Mouse (Mus musculus) testis, postnatal 14 days (tissue): ENCODE results near the gene Slc43a1.

Source experiments
- DNase-seq: peaks from one replicate; pipeline ENCODE4 v3.0.0; 2021; ENCODE audit warnings: low spot score

The Slc43a1 gene

DNA sequence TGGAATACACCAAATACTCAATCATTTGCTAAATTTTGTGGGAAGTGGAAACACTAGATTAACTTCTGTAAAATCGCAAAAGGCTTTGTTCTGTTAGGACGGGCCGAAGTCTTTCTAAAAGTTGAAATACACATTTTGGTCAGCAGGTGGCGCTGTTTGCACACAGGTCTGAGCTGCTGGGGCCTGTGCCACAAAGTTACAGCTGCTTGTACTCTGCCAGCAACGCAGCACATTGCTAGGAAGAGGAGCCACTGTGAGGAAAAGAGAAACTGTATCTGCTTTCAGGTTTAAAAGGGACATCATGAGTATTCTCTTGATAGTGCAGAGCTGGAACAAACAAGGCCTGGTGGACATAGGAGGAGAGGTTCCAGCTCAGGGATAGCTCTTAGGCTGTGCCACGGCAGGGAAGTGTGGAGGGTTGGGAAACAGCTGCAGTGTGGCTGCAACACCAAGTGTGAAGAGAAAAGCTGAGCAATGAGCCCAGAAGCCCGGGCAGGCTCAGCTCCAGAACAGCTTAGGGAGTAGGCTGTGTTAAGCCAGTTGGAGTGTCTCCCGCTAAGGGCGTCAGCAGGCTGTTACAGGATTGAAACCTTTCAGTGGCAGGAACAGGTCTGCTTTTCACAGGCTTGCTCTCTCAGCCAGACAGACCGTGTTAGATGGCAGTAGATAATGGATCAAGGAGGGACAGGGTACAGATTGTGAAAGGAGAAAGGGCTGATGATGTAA is 6.8 kb upstream of the Slc43a1 start:
- DNase-seq: peak; percentile 84

- DNase-seq: no peak
These were observed 1.5 kb upstream of the Slc43a1 start for GRCm38 (mm10) chr2:84837107-84837506.

DNA sequence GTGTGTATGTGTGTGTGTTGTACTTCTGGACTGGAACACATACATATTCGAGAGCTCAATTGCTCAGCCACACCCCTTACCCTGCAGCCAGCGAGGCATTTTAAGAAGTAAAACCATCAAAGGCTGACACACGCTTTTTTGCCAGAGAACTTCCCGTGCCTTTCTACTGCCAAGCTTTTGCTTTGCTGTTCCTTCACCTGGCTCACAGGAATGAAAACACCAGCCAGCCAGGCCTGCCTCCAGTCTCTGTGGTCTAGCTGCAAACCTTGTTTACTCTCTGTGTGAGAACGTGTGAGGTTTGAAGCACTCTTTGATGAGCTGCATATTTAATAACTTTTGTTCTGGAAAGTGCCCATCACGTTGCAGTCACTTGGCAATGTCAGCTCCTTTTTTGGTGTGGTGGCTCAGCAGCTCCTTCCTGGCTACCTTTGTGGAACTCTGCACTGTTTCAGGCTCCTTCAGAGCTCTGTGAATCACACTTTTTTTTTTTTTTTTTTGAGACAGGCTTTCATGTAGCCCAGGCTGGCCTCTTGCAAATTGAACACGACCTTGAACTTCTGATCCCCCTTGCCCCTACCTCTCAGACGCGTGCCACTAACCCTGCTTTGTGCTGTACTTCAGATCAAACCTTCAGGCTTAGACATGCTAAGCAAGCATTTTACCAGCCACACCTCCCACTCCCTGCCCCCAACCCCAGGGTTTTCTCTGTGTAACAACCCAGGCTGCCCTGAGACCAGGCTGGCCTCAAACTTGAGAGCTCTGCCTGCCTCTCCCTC is 645 bp upstream of the Slc43a1 start:
- no peak for DNase-seq

GRCm38 (mm10) chr2:84838993-84839980 is 637 bp downstream of the Slc43a1 start:
- no peak for DNase-seq

DNA sequence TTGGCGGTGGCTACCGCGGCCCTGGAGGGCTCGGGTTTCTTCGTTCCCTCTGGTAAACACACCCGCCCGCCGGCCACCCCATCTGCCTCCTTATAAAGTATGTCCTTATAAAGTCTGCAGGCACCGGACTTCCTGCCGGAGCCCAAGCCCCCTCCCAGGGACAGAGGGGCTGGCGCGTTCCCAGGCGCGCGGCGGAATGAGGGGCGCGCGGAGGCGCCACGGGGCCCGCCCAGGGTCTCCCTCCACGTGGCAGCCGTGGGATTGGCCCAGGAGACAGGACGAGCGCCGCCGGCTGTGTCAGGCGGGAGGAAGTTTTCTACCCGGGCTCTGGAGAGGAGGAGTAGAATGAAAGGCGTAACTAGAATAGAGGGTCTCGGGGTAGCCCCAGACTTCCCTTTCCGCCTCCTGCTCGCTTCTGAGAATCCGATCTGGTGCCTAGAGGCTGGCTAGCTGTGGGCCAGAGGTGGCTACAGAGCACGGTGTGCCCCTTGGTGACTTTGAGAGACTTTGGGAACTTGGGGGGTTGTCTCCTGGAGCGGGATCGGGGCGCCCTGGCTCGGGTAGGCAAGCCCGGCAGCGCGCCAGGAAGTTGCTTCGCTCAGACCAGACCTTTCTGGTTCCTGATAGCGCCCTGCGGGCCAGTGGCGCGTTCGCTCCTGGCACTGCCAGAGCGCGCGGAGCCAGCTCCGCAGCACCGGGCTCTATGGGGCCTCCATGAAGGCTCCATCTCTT is 1.5 kb downstream of the Slc43a1 start:
- peak; percentile 69 for DNase-seq

- DNase-seq: no peak
These were observed 2.3 kb downstream of the Slc43a1 start for GRCm38 (mm10) chr2:84840748-84841563.

GRCm38 (mm10) chr2:84841905-84842304 is 3.3 kb downstream of the Slc43a1 start:
- no peak for DNase-seq

DNA sequence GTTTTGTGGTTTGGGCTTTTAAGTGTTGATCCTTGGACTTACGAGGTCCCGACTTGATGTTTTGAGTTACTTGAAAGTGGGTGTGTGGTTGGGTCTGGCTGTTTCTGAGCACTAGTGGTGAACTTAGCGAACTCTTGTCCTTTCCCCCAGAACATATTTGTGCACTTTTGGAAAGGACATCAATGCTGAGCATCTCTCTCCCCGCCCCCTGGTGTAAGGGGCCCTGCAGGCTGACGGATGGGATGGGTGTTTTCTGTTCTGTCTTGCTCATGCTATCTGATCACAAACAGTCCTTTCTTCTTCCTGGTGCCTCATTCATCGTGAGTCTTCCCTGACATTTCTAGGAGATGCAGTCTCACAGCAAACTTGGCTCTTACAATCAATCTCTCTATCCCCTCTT is 5.0 kb downstream of the Slc43a1 start:
- no peak for DNase-seq

GRCm38 (mm10) chr2:84845226-84845625 is 6.6 kb downstream of the Slc43a1 start:
- DNase-seq: no peak

DNA sequence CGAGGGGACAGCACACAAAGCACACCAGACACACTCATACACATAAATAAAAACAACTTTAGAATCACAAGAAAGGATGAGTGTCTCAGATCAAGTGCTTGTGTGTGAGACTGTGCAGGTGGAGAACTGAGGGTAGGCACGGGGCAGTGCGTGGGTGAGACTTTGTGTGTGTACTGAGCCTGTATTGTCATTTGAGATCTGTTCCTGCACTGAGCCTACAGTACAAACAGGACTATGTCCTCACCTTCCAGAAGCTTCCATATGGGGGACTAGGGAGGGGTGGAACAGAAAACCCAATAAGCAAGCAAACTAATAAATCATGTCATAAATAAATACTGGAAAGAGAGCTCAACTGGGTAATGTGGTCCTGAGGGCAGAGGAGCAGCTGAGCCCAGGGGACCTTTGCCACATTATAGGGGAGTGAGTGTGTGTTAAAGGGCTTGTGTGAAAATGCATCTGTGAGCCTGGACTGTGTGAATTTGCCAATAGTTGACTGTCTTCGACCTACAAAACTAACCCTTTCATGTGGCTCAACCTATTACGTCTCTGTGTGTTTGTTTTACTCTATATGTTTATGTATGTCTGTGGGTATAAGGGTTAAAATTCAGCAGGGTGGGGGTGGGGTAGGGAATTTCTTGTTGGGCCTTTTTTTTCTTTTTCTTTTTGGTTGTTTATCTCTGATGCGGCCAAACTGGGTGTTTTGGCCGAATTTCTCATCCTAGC is 11.9 kb downstream of the Slc43a1 start:
- DNase-seq: no peak

DNA sequence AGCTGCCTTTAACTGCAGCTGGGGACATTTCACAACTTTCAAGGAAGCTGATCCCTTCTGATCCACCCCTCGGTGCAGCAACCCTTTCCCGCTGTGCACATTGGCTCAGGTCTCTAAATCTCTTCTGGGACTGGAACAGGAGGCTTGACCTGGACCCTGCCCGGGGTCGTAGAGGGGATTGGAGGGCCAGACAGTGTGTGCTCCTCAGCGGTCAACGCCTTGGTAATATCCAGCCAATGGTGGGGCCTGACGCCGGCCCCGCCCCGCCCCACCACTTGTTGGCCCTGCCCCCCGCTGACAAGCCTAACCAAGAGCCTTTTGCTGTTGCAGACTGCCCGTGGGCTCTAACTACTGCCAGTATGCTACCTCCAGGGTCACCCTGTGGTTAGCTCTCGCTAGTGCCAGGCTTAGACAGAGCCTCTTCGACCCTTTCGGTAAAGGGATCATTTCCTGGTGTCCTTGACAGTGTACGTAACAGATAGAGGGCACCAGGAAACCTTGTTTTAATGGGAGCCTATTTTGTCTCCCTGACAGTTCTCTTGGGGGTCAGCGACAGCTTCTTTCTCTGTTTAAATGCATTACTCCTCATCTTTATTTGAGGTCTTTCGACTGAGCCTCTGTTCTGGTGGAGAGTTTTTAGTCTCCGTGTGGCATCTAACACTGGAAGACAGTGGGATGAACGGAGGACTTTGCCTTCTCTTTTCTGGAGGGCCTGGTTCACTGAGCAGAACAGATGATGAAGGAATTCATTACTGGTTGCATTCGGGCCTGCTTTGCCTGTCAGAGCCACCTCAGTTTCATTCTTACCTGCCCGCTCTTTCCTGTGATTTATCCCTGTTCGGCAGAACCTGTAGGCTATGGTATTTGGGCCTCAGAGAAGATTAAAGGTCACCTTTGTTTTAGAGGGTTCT is 12.7 kb downstream of the Slc43a1 start:
- DNase-seq: peak; percentile 58

DNA sequence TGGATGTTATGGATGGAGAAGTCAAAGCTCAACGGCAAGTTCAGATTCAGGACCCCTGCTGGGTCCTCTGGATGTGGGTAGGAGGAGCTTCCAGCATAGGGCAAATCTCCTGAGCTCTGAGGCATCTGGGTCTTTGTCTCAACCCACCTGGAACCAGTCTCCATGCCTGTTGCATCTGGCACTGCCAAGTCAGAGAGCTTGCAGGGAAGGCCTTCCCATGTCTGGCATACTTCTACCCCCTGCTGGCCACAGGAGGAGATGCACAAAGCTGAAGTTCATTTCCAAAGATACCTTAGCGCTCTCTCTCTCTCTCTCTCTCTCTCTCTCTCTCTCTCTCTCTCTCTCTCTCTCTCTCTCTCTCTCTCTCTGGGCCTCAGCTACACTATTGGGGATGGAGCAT is 17.1 kb downstream of the Slc43a1 start:
- DNase-seq: no peak

- no peak for DNase-seq
These were observed 19.9 kb downstream of the Slc43a1 start for GRCm38 (mm10) chr2:84858551-84858950.

DNA sequence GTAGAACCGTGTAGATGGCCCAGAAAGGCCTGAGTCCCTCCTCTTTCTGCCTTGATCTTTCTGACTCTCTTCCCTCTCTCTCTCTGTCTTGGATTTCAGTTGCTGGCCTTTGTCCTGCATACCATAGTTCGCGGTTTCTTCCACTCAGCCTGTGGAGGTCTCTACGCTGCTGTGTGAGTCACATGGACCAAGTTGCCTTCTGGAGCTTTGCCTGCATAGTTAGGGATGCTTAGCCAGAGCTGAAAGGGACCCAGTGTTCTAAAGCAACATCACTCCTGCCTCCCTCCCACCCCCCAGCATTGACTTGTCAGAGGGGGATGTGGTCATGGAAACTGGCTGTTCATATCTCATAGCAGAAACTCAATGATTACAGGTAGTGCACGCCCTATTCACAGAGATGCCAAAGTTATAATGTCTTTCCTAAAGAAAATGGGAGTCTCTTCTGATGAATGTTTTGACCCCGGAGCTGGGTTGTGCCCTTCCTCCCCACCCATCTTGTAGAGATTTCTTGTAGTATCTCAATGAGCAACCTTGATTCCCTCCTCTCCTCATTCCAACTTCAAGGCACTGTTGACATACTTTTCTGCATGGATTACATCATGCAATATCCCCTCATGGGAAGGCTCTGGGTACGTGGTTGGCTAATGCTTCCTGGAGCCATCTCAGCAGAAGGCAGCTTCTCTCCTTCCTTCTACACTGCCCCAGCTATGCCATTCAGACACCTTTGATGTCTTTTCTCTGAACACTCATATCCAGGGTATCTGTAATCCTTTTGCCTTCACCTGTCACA is 21.5 kb downstream of the Slc43a1 start:
- no peak for DNase-seq

GRCm38 (mm10) chr2:84861430-84861829 is 22.8 kb downstream of the Slc43a1 start:
- no peak for DNase-seq

- no peak for DNase-seq
These were observed 23.6 kb downstream of the Slc43a1 start for GRCm38 (mm10) chr2:84862231-84862630.

DNA sequence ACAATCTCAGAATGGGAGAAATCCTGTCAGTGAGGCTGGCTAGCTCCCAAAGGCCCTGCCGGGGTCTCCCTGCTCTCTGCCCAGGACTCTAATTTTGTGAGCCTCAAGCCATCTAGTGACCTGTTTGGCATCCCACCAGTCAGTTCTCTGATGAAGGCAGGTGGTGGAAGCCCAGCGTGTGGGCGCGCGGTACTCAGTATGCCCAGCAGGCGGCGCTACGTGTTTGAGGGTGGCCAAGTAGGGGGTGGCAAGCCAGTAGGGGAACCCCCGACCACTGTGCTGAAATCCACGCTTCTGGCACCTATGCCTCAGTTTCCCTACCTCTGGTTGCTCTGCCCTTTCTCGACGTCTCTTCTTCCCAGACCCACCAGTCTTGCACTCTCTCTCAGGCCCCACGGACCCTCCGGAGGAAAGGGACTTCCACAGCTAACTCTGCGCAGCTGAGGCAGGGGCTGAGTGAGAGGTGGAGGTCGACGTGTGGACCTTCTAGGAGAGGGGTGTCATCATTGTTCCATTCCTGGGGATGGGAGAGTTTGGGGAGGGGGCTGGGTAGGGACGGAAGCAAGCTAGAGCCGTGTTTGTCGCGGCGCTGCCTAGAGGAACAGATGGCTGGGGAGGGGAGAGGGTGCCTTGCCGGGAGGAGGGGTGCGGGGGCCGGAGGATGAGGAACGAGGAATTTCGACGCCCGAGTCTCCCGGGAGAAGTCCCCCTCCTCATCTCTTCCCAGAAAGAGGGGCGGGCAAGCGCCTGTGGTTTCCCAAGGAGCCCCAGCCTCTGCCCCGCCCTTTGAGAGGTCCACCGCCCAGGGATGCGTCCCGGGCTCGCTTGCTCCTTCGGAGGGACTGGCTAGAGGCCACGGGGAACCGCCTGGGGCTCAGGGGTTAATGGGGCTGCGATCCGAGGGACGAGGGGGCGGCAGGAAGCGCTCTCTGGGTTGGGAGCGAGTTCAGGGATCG is 27.2 kb downstream of the Slc43a1 start:
- DNase-seq: peak; percentile 74
